Mouse (Mus musculus): ENCODE measurements around the gene Gm37240. TPM values are rescaled to one million over a fixed set of nuclear protein-coding genes. Genes with fewer than 3 reads are reported as not detected.

The Gm37240 gene
- total RNA-seq, 1 experiment from 2014 or later, result 0.93 TPM

GRCm38 (mm10) chr3:85713936-85714709 is 173.2 kb downstream of the Gm37240 start:
- no peak for ATAC-seq (ENCODE audit: extremely low read depth, insufficient number of reproducible peaks, low FRiP score, poor library complexity, severe bottlenecking)

- ATAC-seq (ENCODE audit: extremely low read depth, insufficient number of reproducible peaks, low FRiP score, poor library complexity, severe bottlenecking), result no peak
Measured at GRCm38 (mm10) chr3:85710695-85711094, 176.6 kb downstream of the Gm37240 start.

GRCm38 (mm10) chr3:85707421-85707820 is 179.9 kb downstream of the Gm37240 start:
- ATAC-seq (ENCODE audit: extremely low read depth, insufficient number of reproducible peaks, low FRiP score, poor library complexity, severe bottlenecking), result no peak

- no peak for ATAC-seq (ENCODE audit: extremely low read depth, insufficient number of reproducible peaks, low FRiP score, poor library complexity, severe bottlenecking)
Measured at GRCm38 (mm10) chr3:85703141-85703882, 184.0 kb downstream of the Gm37240 start.

- ATAC-seq (ENCODE audit: extremely low read depth, insufficient number of reproducible peaks, low FRiP score, poor library complexity, severe bottlenecking), result no peak
Measured at GRCm38 (mm10) chr3:85698496-85698895, 188.8 kb downstream of the Gm37240 start.

GRCm38 (mm10) chr3:85695056-85695455 is 192.3 kb downstream of the Gm37240 start:
- ATAC-seq (ENCODE audit: extremely low read depth, insufficient number of reproducible peaks, low FRiP score, poor library complexity, severe bottlenecking), result no peak

GRCm38 (mm10) chr3:85693013-85693412 is 194.3 kb downstream of the Gm37240 start:
- no peak for ATAC-seq (ENCODE audit: extremely low read depth, insufficient number of reproducible peaks, low FRiP score, poor library complexity, severe bottlenecking)

- ATAC-seq (ENCODE audit: extremely low read depth, insufficient number of reproducible peaks, low FRiP score, poor library complexity, severe bottlenecking), result no peak
Measured at GRCm38 (mm10) chr3:85691134-85691533, 196.2 kb downstream of the Gm37240 start.

- ATAC-seq (ENCODE audit: extremely low read depth, insufficient number of reproducible peaks, low FRiP score, poor library complexity, severe bottlenecking), result no peak
Measured at GRCm38 (mm10) chr3:85688341-85688740, 199.0 kb downstream of the Gm37240 start.

GRCm38 (mm10) chr3:85685271-85685670 is 202.0 kb downstream of the Gm37240 start:
- ATAC-seq (ENCODE audit: extremely low read depth, insufficient number of reproducible peaks, low FRiP score, poor library complexity, severe bottlenecking), result no peak

- no peak for ATAC-seq (ENCODE audit: extremely low read depth, insufficient number of reproducible peaks, low FRiP score, poor library complexity, severe bottlenecking)
Measured at GRCm38 (mm10) chr3:85683618-85684017, 203.7 kb downstream of the Gm37240 start.

GRCm38 (mm10) chr3:85681136-85681535 is 206.2 kb downstream of the Gm37240 start:
- no peak for ATAC-seq (ENCODE audit: extremely low read depth, insufficient number of reproducible peaks, low FRiP score, poor library complexity, severe bottlenecking)

GRCm38 (mm10) chr3:85679960-85680359 is 207.4 kb downstream of the Gm37240 start:
- no peak for ATAC-seq (ENCODE audit: extremely low read depth, insufficient number of reproducible peaks, low FRiP score, poor library complexity, severe bottlenecking)

- ATAC-seq (ENCODE audit: extremely low read depth, insufficient number of reproducible peaks, low FRiP score, poor library complexity, severe bottlenecking), result no peak
Measured at GRCm38 (mm10) chr3:85679312-85679933, 207.9 kb downstream of the Gm37240 start.

GRCm38 (mm10) chr3:85677952-85678351 is 209.4 kb downstream of the Gm37240 start:
- no peak for ATAC-seq (ENCODE audit: extremely low read depth, insufficient number of reproducible peaks, low FRiP score, poor library complexity, severe bottlenecking)

GRCm38 (mm10) chr3:85677133-85677532 is 210.2 kb downstream of the Gm37240 start:
- ATAC-seq (ENCODE audit: extremely low read depth, insufficient number of reproducible peaks, low FRiP score, poor library complexity, severe bottlenecking), result no peak

- ATAC-seq (ENCODE audit: extremely low read depth, insufficient number of reproducible peaks, low FRiP score, poor library complexity, severe bottlenecking), result no peak
Measured at GRCm38 (mm10) chr3:85669844-85670243, 217.5 kb downstream of the Gm37240 start.

- no peak for ATAC-seq (ENCODE audit: extremely low read depth, insufficient number of reproducible peaks, low FRiP score, poor library complexity, severe bottlenecking)
Measured at GRCm38 (mm10) chr3:85667683-85668082, 219.6 kb downstream of the Gm37240 start.

GRCm38 (mm10) chr3:85666736-85667135 is 220.6 kb downstream of the Gm37240 start:
- no peak for ATAC-seq (ENCODE audit: extremely low read depth, insufficient number of reproducible peaks, low FRiP score, poor library complexity, severe bottlenecking)

- ATAC-seq (ENCODE audit: extremely low read depth, insufficient number of reproducible peaks, low FRiP score, poor library complexity, severe bottlenecking), result no peak
Measured at GRCm38 (mm10) chr3:85666166-85666565, 221.2 kb downstream of the Gm37240 start.

All from neutrophil, adult 5-6 weeks (primary cell).